Mouse (Mus musculus) megakaryocyte, embryonic 14.5 days (primary cell): Measurements from ENCODE around the gene Ubl3.

Source experiments
- FLI1 ChIP-seq: IDR thresholded peaks from 2 replicates; pipeline ENCODE4 v1.6.1; 2012; ENCODE audit warnings: low read length, inconsistent platforms, mixed read lengths
- GATA1 ChIP-seq: IDR thresholded peaks from 3 replicates; pipeline ENCODE4 v1.6.1; 2012; ENCODE audit warnings: mixed read lengths, low read length, inconsistent platforms, borderline replicate concordance

- TF ChIP-seq GATA1 (no peak), FLI1 (no peak)
Observed at GRCm38 (mm10) chr5:148578353-148578752, 25.8 kb upstream of the Ubl3 start.
